Mouse (Mus musculus) heart, adult 9 months (tissue): ENCODE data around the gene Fam222b.
"Not testable (repeated sequence)": the region's sequence is repeated elsewhere in the genome, so short reads cannot be mapped to it uniquely, and the experiment has no call there.

Experiments
- DNase-seq, 2 experiments: peaks; one replicate each; pipeline ENCODE4 v3.0.0; 2022; ENCODE audit warnings: low spot score in 2 of 2

The Fam222b gene

DNA sequence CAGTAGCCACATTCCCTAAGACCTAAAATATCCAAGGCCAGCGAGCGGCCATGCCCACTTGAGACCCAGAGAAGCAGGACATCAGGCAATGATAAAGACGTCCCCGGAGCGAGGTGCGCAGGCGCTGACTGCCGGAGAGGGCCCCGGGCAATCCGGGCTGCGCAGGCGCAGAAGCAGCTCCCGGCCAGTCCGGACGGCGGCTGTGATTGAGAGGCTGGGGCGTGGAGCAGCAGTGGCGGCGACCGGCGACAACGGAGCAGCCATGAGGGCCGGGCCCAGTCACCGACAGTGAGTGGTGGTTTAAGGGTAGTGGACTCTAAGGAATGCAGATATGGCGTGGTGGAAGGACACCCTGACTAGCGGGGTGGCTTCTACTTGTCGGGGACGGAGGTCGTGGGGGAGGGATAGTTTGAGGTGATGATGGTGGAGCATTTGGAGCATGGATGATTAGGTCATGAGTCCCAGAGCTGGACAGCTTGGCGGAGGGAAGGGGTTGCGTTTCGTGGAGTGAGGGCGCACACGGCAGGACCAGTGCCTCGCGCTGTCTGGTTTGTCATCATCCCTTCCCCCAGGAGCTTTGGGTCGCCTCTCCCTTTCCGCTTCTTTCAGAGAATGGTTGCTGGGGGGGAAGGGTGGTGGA lies at the start of gene Fam222b:
TSS of gene Fam222b (plus strand) at position 157 of the 640 bp plus-strand sequence.
- peak; percentile 94 to 96 for DNase-seq

DNA sequence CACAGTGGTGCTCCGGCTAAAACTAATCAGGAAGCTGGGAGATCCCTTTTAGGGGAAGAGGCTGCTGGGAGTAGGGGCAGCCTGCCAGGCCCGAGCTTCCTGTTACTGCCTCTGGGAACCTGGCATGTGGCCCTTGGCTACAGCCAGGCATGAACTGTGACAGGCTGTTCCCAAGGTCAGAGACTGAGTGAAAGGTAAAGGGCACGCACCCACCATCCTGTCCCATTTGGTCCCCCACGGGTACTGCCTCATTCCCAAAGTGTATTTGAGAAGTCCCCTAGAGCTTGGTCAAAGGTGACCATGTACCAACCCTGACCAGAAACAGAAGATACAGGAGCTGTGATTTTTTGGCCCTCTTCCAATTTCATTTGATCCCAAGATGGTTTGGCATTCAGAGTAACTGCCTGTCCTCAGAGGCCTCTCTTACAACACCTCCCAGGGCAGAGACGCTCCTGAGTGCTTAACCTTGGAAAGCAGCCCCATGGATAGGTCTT lies 49.7 kb upstream of the Fam222b start:
- peak; percentile 88 to 90 for DNase-seq

DNA sequence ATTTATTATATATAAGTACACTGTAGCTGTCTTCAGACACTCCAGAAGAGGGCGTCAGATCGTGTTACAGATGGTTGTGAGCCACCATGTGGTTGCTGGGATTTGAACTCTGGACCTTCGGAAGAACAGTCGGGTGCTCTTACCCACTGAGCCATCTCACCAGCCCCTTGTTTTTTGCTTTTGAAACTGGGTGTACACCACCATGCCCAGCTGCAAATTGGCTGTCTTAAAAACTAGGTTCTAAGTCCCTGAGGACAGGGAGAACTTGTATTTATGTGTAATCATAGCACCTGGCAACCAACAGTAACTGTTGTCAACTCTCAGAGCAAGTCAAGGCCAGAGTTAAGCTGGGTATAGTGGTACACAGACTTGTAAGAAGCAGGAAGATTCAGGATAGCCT lies 45.8 kb upstream of the Fam222b start:
- not testable (repeated sequence) for DNase-seq

DNA sequence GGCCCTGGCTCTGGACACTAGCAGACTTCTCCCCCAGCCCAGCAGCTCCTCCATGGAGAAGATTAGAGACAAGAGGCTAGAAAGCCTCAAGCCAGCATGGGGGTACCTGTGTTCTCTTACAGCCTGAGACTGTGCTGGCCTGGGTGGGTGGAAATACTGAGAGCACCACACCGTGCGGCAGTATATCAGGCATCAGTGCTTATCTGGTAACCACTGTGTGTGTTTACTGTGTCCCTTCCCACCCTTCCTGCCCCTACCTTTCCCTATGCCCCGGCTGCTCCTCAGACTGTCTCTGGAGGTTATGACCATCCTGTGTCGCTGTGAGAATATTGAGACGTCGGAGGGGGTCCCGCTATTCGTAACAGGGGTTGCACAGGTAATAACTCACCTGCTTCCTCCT lies 41.4 kb upstream of the Fam222b start:
- no peak for DNase-seq

DNA sequence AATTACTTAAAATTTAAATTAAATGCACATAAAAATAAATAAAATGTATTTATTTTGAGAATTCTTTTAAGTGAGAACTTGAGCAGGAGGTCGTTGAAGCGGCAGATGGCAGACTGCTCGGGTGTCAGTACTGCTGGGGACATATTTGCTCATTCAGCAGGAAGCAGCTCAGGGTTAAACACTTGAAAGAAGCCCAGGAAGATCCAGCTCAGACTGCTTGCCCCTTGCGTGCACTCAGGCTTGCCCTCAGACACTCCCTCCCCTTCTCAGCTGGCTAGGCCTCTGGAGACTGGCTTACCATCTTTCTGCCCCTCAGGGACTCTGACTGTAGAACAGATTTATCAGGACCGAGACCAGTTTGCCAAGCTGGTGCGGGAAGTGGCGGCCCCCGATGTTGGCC lies 37.5 kb upstream of the Fam222b start:
- no peak for DNase-seq

- peak; percentile 61 to 73 for DNase-seq
These were observed 34.4 kb upstream of the Fam222b start for GRCm38 (mm10) chr11:78059833-78060757.

DNA sequence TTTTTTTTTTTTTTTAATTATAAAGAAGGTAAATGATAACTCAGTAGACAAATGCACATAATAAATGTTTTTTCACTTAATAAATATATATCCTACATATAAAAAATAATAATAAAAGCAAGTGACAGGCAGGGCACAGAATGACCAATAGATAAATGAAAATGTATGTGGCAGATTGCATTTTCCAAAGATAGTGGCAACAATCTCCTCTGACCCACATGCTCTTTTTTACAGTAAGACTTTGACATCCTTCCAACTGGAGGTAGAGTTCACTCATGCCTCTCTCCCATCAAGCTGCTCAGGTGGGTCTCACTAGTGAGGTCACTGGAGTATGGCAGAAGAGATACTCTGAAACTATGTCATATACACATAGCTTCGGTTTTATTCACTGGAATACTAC lies 31.9 kb upstream of the Fam222b start:
- no peak for DNase-seq

GRCm38 (mm10) chr11:78065906-78066305 lies 28.6 kb upstream of the Fam222b start:
- no peak for DNase-seq

GRCm38 (mm10) chr11:78066641-78067040 lies 27.8 kb upstream of the Fam222b start:
- no peak for DNase-seq

DNA sequence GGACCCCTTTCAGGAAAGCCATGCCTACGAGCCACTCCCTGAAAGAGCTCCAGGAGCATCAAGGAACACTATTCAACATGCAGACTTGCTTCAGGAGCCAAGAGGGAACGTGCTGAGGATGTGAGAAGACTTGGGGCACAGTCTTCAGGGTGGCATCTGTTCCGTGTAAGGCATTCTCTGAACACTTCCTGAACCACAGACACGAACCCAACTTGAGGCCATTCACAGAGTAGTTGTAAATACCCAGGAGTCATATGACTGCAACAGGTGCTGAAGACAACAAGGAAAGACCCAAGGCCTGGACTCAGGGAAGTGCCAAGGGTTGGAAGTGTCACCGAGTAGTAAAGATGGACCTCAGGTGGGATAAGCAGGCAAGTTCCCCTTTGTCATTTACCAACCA lies 26.9 kb upstream of the Fam222b start:
- DNase-seq, result no peak

GRCm38 (mm10) chr11:78069130-78069529 lies 25.3 kb upstream of the Fam222b start:
- no peak for DNase-seq

DNA sequence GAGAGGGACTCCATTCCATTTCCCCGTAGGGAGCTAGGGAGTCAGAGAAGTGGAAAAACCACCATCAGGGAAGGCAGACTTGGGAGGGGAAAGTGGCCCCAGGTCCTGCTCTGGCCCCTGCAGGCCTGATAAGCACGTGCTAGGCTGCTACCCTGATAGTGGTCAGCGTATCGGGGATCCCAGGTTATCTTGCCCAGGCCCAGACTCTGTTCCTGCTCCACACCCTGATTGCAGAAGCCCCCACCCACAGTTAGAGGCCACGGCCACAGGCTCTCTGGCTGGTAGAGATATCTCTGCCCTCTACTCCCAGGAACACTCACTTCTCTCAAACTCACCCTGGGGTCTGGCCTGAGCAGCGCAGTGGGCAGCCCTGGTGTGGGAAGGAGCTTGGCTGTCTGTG lies 24.8 kb upstream of the Fam222b start:
- no peak for DNase-seq

DNA sequence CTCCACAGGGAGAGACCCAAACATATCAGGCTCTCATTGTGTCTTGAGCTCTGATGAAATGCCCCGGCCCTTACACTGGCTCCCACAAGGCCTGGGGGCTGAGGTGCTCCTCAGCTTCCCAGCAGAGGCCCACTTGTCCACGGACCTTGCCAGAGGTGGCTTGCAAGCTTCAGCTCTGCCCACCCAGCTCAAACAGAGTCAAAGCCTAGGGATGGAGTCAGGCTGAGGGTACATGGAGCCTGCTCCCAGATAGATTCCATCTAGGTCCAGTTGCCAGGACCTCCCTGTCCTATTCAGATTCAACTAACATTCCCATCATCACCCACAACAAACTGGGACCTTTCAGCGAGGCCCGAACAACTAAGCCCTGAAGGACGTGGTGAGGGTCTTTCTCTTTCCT lies 22.5 kb upstream of the Fam222b start:
- DNase-seq, result no peak

GRCm38 (mm10) chr11:78072425-78073130 lies 21.9 kb upstream of the Fam222b start:
- no peak for DNase-seq

GRCm38 (mm10) chr11:78073577-78074276 lies 20.7 kb upstream of the Fam222b start:
- DNase-seq, result no peak

DNA sequence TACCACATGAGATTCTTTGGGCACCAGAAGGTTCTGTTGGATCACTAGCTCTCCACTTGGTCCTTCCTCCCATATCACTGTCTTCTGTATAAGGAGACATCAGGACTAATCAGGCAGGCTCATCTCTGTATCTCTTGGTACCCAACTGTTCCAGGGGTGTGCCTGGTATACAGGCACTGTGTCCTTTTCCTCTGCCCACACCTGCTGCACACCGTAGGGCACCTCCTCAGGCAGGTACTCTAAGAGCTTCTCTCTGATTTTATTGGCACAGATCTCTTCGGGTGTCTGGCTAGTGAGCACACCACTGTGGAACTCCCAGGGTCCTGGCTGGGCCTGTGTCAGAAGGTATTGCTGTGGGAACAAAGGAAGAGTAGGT lies 20.2 kb upstream of the Fam222b start:
- DNase-seq, result no peak

DNA sequence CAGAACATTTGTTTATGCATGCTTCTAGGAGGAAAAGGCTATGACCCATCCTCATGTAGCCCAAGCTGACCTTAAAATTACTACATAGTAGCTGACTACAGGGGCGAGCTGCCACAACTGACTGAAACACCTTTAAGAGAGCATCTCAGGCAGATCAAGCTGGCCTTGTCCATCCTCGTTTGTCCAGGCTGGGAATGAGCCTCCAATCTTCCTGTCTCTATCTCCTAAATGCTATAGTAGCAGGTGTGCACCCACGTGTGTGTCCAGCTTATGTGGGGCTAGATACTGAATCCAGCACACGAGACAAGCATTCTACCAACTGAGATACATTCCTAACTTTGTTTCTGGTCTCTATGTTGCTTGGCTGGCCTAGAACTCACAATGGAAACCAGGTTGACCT lies 19.8 kb upstream of the Fam222b start:
- DNase-seq, result no peak

GRCm38 (mm10) chr11:78079961-78080921 lies 14.2 kb upstream of the Fam222b start, which contains the start of gene Eral1:
Gene Eral1, minus strand, starts transcription at chr11:78080383.
- peak; percentile 80 to 83 for DNase-seq

GRCm38 (mm10) chr11:78083595-78083994 lies 10.9 kb upstream of the Fam222b start:
- no peak for DNase-seq

DNA sequence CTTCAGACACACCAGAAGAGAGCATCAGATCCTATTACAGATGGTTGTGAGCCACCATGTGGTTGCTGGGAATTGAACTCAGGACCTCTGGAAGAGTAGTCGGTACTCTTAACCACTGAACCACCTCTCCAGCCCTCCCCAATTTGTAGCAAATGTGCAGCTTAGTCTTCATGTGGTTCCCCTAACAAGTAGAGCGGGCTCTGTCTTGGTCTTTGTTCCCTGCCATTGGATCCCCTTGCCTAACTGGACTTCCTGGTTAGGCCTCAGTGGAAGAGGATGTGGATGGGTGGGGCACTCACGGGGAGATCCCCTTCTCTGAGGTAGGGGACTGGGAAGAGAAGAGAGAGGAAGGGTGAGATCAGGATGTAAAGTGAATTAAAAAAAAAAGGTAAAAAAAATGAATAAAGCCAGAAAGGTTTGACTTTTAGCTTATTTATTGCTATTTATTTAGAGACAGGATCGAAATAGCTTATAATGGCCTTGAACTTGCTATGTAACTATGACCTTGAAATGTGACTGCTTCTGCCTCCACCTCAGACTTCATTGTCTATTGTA lies 7.5 kb upstream of the Fam222b start:
- DNase-seq, result no peak
